Mouse (Mus musculus): ENCODE results near the gene Slc25a18. TPM values are rescaled to one million over a fixed set of nuclear protein-coding genes. Genes with fewer than 3 reads are reported as not detected.

Slc25a18 gene
- total RNA-seq (2014; rRNA removed) = 94.7 and 105 TPM in 2 replicates
- polyA plus RNA-seq (2015; fragmentation: Nextera tagmentation; extraction: Ambion mirVana) = 53.8 and 54.1 TPM in 2 replicates

DNA sequence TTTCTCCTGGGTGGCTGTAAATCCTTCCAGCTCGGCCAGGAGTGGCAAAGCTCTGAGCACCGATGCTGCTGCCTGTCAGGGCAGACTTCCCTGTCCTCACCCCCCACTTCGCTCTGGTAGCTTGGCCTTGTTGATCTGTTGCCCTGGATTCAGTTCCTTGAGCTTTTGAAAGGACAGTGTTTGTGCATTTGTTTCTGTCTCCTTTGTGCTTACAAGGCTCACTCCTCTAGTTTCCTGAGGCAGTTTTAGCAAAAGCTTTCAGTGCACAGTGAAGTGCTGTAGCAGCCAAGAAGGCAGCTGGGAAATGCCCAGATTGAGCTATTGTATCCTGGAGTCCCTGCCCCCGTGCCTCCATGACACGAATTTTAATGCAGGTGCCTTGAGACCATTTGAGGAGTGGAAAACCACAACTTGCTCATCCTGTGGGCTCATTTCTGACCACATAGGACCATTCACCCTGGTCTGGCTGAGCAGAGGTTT lies at the start of gene Slc25a18:
Slc25a18 (plus strand) TSS at position 430 of the 480 bp plus-strand sequence.
- Histone ChIP-seq H3K4me3 (ENCODE audit: low read length) (peak within 1 kb of the TSS; percentile 15), H3K27me3 (ENCODE audit: insufficient read depth, low read length) (no peaks in the 10 kb centered on the region), H3K27ac (peak within 1 kb of the TSS; percentile 75), H3K4me2 (ENCODE audit: low read depth, low read length) (peak within 1 kb of the TSS; percentile 40), H3K9me3 (ENCODE audit: low read length) (no peaks in the 10 kb centered on the region), H3K4me1 (ENCODE audit: insufficient read depth, low read length) (0 out of 2 replicates have a peak, but pooled peaks cover 5% of the 10 kb centered on the region), H3K9ac (replicated peaks; ENCODE audit: low read length) (peak within 1 kb of the TSS; percentile 21; the same call in 1 of the 2 replicates), H3K36me3 (ENCODE audit: insufficient read depth, low read length) (no peaks in the 10 kb centered on the region)
- no peak for TF ChIP-seq CTCF (IDR thresholded peaks at IDR 0.05; ENCODE audit: low read depth)
- DNase-seq (ENCODE audit: low spot score) (peak; percentile 81), ATAC-seq (peak; percentile 95)
- 15% methylated on average over 5 of the region's 5 CpGs for WGBS

DNA sequence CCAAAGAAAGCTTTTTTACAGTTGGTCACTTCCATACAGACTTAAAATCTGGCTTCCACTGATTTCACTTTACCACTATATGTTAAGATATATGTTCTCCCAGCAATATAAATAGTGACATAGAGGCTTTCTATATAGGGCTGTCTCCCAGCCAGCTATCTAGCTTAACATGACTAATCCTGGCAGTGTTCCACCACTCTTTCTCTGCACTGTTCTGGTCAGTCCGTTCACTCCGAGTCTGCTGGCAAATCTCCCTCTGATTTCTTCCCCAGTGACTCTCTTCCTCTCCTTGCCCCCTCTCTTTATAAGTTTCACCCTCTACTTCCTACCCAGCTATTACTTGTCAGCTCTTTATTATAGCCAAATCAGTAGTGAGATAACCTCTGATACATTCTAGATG lies 47.4 kb upstream of the Slc25a18 start:
- no peaks in the 10 kb centered on the region for H3K27me3 ChIP-seq (ENCODE audit: insufficient read depth, low read length)
- no peak overlapping the region for H3K4me3 ChIP-seq (ENCODE audit: low read length)
- WGBS = 26% methylated on average over 2 of the region's 2 CpGs
- ATAC-seq (no peak), DNase-seq (ENCODE audit: low spot score) (peak; percentile 16)
- H3K4me1 ChIP-seq (ENCODE audit: insufficient read depth, low read length) = no peaks in the 10 kb centered on the region
- H3K4me2 ChIP-seq (ENCODE audit: low read depth, low read length) = no peak overlapping the region
- H3K9ac ChIP-seq (replicated peaks; ENCODE audit: low read length) = no peak overlapping the region
- H3K27ac ChIP-seq = no peak overlapping the region
- no peaks in the 10 kb centered on the region for H3K36me3 ChIP-seq (ENCODE audit: insufficient read depth, low read length)
- TF ChIP-seq CTCF (IDR thresholded peaks at IDR 0.05; ENCODE audit: low read depth) = no peak
- H3K9me3 ChIP-seq (ENCODE audit: low read length) = no peaks in the 10 kb centered on the region

DNA sequence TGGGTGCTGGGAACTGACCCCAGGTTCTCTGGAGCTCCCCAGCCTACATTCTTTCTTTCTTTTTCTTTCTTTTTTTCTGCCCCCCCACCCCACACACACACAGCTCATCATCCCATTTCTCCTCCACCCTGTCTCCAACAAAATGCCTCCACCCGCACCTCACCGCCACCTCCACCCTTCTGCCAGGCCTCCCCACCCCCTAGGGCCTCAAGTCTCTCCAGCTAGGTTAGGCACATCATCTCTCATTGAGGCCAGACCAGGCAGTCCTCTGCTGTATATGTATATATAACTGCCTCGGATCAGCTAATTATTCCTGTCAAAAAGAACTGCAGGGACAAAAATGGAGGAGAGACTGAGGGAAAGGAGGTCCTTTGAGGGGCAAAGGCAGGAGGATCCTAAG lies 37.4 kb upstream of the Slc25a18 start:
- no peaks in the 10 kb centered on the region for H3K27me3 ChIP-seq (ENCODE audit: insufficient read depth, low read length)
- no peak overlapping the region for H3K9ac ChIP-seq (replicated peaks; ENCODE audit: low read length)
- 85% methylated on average over 3 of the region's 3 CpGs for WGBS
- H3K27ac ChIP-seq = no peak overlapping the region
- ATAC-seq (no peak), DNase-seq (ENCODE audit: low spot score) (no peak)
- no peaks in the 10 kb centered on the region for H3K4me1 ChIP-seq (ENCODE audit: insufficient read depth, low read length)
- H3K9me3 ChIP-seq (ENCODE audit: low read length) = no peaks in the 10 kb centered on the region
- TF ChIP-seq CTCF (IDR thresholded peaks at IDR 0.05; ENCODE audit: low read depth) = no peak
- H3K4me3 ChIP-seq (ENCODE audit: low read length) = no peak overlapping the region
- 0 out of 2 replicates have a peak, but pooled peaks cover 5% of the 10 kb centered on the region for H3K36me3 ChIP-seq (ENCODE audit: insufficient read depth, low read length)
- H3K4me2 ChIP-seq (ENCODE audit: low read depth, low read length) = no peak overlapping the region

DNA sequence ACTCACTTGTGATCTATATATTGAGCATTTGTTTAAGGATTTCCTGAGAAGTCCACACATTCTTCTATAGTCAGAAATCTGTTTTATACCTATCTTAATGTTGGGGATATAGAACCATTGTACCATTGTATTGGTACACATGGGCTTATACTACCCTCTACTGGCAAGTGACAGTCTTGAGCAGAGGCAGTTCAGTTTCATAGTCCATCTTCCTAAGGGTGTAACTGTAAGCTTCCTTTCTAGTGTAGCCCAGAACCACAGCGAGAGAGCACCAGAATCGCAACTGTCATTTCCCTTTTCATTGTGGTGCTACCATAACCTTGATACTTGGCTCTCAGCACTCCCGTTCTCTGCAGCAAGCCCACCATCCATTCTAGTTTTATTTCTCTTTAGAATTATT lies 36.8 kb upstream of the Slc25a18 start:
- Histone ChIP-seq H3K9ac (replicated peaks; ENCODE audit: low read length) (no peak overlapping the region), H3K9me3 (ENCODE audit: low read length) (no peaks in the 10 kb centered on the region), H3K27ac (no peak overlapping the region), H3K27me3 (ENCODE audit: insufficient read depth, low read length) (no peaks in the 10 kb centered on the region), H3K4me1 (ENCODE audit: insufficient read depth, low read length) (no peaks in the 10 kb centered on the region), H3K4me3 (ENCODE audit: low read length) (no peak overlapping the region), H3K4me2 (ENCODE audit: low read depth, low read length) (no peak overlapping the region), H3K36me3 (ENCODE audit: insufficient read depth, low read length) (0 out of 2 replicates have a peak, but pooled peaks cover 5% of the 10 kb centered on the region)
- 75% methylated on average over 3 of the region's 3 CpGs for WGBS
- DNase-seq (ENCODE audit: low spot score) (peak; percentile 82), ATAC-seq (peak; percentile 88)
- peak; percentile 93 for TF ChIP-seq CTCF (IDR thresholded peaks at IDR 0.05; ENCODE audit: low read depth)

DNA sequence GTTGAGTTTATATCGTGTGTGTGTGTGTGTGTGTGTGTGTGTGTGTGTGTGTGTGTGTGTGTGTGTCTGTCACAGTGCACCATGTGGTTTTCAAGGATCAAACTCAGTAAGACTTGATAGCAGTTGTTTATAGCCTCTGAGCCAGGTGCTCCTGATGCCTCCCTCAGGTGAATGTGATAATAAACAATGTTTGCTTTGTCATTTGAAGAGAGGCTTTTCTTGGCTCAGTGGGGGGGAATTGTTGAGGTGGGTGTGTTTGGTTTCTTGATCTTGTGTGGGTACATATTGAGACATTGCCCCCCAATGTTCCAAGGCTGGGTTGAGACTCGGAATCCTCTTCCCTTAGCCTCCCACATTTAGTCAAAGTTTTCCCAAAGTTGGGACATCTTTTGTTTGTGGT lies 30.2 kb upstream of the Slc25a18 start:
- no peak overlapping the region for H3K4me2 ChIP-seq (ENCODE audit: low read depth, low read length)
- TF ChIP-seq CTCF (IDR thresholded peaks at IDR 0.05; ENCODE audit: low read depth) = no peak
- H3K27ac ChIP-seq = no peak overlapping the region
- H3K9me3 ChIP-seq (ENCODE audit: low read length) = no peaks in the 10 kb centered on the region
- no peaks in the 10 kb centered on the region for H3K4me1 ChIP-seq (ENCODE audit: insufficient read depth, low read length)
- 0 out of 2 replicates have a peak, but pooled peaks cover 5% of the 10 kb centered on the region for H3K36me3 ChIP-seq (ENCODE audit: insufficient read depth, low read length)
- H3K27me3 ChIP-seq (ENCODE audit: insufficient read depth, low read length) = no peaks in the 10 kb centered on the region
- no peak overlapping the region for H3K9ac ChIP-seq (replicated peaks; ENCODE audit: low read length)
- no peak for ATAC-seq
- no peak for DNase-seq (ENCODE audit: low spot score)
- WGBS = 88% methylated on average over 2 of the region's 2 CpGs
- H3K4me3 ChIP-seq (ENCODE audit: low read length) = no peak overlapping the region

DNA sequence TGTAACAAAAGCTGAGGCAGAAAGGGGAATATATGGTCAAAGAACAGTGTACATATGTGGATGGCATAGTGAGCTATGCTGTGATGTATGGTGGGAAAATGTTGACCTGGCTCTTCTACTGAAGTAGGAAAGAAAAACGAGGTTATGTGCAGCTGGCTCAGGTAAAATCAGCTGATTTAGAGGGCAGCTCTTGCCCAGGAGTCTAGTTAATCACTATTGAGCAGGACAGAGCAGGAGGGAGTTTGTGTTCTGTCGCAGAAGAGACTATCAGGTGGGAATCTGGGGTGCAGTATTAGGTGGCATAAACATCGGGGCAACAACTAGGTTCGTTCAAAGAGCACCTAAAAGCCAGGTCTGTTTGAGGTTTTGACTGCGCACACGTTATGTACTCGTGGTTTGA lies 29.1 kb upstream of the Slc25a18 start:
- Histone ChIP-seq H3K9me3 (ENCODE audit: low read length) (no peaks in the 10 kb centered on the region), H3K27ac (no peak overlapping the region), H3K4me2 (ENCODE audit: low read depth, low read length) (no peak overlapping the region), H3K9ac (replicated peaks; ENCODE audit: low read length) (no peak overlapping the region), H3K36me3 (ENCODE audit: insufficient read depth, low read length) (no peaks in the 10 kb centered on the region), H3K27me3 (ENCODE audit: insufficient read depth, low read length) (no peaks in the 10 kb centered on the region), H3K4me3 (ENCODE audit: low read length) (no peak overlapping the region), H3K4me1 (ENCODE audit: insufficient read depth, low read length) (no peaks in the 10 kb centered on the region)
- ATAC-seq (no peak), DNase-seq (ENCODE audit: low spot score) (no peak)
- no peak for TF ChIP-seq CTCF (IDR thresholded peaks at IDR 0.05; ENCODE audit: low read depth)
- WGBS = 94% methylated on average over 7 of the region's 7 CpGs

DNA sequence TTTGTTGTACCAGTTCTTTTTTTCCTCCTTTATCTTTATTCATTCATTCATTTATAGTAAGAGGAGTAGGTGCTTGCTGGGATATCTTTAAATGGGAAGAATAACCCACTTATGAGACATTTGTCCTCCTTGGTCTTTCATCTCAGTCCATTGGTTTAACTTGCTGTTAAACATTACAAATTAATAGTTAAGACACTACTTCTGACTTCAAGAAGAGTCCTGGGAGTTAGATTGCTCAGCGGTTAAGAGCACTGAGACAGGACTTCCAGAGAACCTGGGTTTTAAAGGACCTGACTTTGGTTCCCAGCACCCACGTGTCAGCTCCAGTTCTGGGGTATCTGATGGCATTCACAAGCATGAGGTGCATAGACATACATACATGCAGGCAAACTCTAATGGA lies 27.0 kb upstream of the Slc25a18 start:
- no peak for TF ChIP-seq CTCF (IDR thresholded peaks at IDR 0.05; ENCODE audit: low read depth)

More for the DNA sequence above, 27.0 kb upstream of the Slc25a18 start:
- Histone ChIP-seq H3K4me2 (ENCODE audit: low read depth, low read length) (no peak overlapping the region), H3K27ac (no peak overlapping the region), H3K9me3 (ENCODE audit: low read length) (no peaks in the 10 kb centered on the region), H3K4me1 (ENCODE audit: insufficient read depth, low read length) (no peaks in the 10 kb centered on the region), H3K27me3 (ENCODE audit: insufficient read depth, low read length) (no peaks in the 10 kb centered on the region), H3K4me3 (ENCODE audit: low read length) (no peak overlapping the region), H3K9ac (replicated peaks; ENCODE audit: low read length) (no peak overlapping the region), H3K36me3 (ENCODE audit: insufficient read depth, low read length) (0 out of 2 replicates have a peak, but pooled peaks cover 3% of the 10 kb centered on the region)
- no peak for ATAC-seq
- WGBS = 97% methylated on average over 2 of the region's 2 CpGs
- DNase-seq (ENCODE audit: low spot score) = no peak

All from hindbrain, postnatal 0 days (tissue).